Mouse (Mus musculus): ENCODE measurements around the gene Pnpla1. TPM values are rescaled to one million over a fixed set of nuclear protein-coding genes. Genes with fewer than 3 reads are reported as not detected.

Gene Pnpla1
- 0.01 and 0.05 TPM in 2 replicates for polyA plus RNA-seq (2012; rRNA removed)

DNA sequence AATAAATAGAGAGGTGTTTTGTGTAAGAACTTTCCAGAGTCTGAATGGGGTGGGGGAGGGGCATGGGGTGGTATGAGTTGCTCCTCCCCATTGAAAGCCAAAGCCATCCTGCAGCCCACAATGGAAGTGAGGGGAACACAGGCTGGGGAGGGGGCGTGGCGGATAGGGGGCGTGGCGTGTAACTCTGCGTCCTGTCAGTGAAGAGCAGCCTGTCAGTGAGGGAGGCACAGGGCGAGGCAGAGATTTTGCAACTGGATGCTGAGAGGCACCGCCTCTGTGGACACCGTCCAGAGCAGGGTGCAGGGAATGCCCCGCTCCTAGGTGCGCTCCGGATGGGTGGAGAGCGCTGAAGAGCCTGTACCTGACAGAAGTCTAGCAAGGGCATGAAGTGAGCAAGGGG lies at the start of gene Pnpla1:
Gene Pnpla1 (plus strand): TSS at position 207 of the 400 bp plus-strand sequence.

DNA sequence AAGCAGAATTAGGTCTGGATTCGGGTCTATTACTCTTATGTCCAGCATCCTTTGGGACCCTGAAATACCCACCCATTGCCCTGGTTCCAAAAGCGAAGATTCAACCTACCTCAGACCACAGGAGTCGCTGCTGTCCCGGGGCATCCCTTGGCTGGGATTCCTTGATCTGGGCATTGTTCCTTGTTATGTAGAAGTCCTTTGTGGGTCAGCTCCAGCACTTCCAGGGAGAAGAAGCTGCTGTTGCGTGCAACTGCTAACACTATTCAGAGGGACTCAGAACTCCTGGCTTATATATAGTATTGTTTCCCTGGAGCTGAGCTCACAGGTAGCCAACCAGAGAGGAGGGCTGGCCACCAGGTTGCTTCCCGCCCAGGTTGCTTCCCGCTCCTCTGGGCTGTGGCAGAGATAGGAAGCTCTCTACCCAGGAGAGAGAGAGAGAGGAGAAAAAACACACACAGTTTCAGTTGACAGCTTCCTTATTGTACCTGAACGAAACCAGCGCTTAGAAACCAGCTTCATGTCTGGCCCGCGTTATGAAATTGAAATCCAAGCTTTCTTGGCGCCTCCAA lies 56.9 kb downstream of the Pnpla1 start, which contains the start of gene 4930539E08Rik:
Gene 4930539E08Rik (minus strand): TSS at position 265 of the 569 bp plus-strand sequence.

Other genes with a start within 250 kb of the Pnpla1 start
- 84.5 and 94.2 TPM in 2 replicates for gene Srpk1, start 235.7 kb upstream of the Pnpla1 start, polyA plus RNA-seq (2012; rRNA removed)
- gene Slc26a8, start 168.2 kb upstream of the Pnpla1 start, polyA plus RNA-seq (2012; rRNA removed), result 1.6 and 1.9 TPM in 2 replicates
- 56.1 and 75.3 TPM in 2 replicates for gene Mapk14, start 167.1 kb upstream of the Pnpla1 start, polyA plus RNA-seq (2012; rRNA removed)
- gene AC170998.1, start 132.3 kb upstream of the Pnpla1 start, polyA plus RNA-seq (2012; rRNA removed), result 0.64 and 0.91 TPM in 2 replicates
- 1.8 and 3.6 TPM in 2 replicates for gene Mapk13, start 89.1 kb upstream of the Pnpla1 start, polyA plus RNA-seq (2012; rRNA removed)
- 59.1 and 59.8 TPM in 2 replicates for gene Brpf3, start 57.3 kb upstream of the Pnpla1 start, polyA plus RNA-seq (2012; rRNA removed)
- gene 4930539E08Rik, start 56.9 kb downstream of the Pnpla1 start, polyA plus RNA-seq (2012; rRNA removed), result 0.14 and 0.17 TPM in 2 replicates
- gene Pxt1, start 85.4 kb downstream of the Pnpla1 start, polyA plus RNA-seq (2012; rRNA removed), result 0.14 TPM in 1 of 2 replicates, not detected in the other
- 58.9 and 69.2 TPM in 2 replicates for gene Kctd20, start 93.5 kb downstream of the Pnpla1 start, polyA plus RNA-seq (2012; rRNA removed)
- gene Stk38, start 149.6 kb downstream of the Pnpla1 start, polyA plus RNA-seq (2012; rRNA removed), result 124 and 144 TPM in 2 replicates
- gene Srsf3, start 174.2 kb downstream of the Pnpla1 start, polyA plus RNA-seq (2012; rRNA removed), result 538 and 581 TPM in 2 replicates
- gene Cdkn1a, start 232.6 kb downstream of the Pnpla1 start, polyA plus RNA-seq (2012; rRNA removed), result 16.1 and 17.5 TPM in 2 replicates